Mouse (Mus musculus) thymus, adult 2 months (tissue): ENCODE measurements around the gene Ssna1.

Experiments
- CTCF ChIP-seq: fragments of 200-500 bp; IDR thresholded peaks from 2 replicates; pipeline ENCODE4 v1.5.1; 2012; ENCODE audit warnings: mild to moderate bottlenecking, control low read depth, low read length, moderate library complexity, borderline replicate concordance; ENCODE audit not compliant: control insufficient read depth, poor library complexity, insufficient read depth; ENCODE audit errors: extremely low read depth
- POLR2A ChIP-seq: fragments of 200-500 bp; IDR thresholded peaks from 2 replicates; pipeline ENCODE4 v1.6.1; 2012; ENCODE audit warnings: mild to moderate bottlenecking, low read length, control low read depth, moderate library complexity; ENCODE audit not compliant: control insufficient read depth, poor library complexity, insufficient read depth; ENCODE audit errors: extremely low read depth

- no peak for TF ChIP-seq CTCF
- no peak for TF ChIP-seq POLR2A
These were observed 31.9 kb upstream of the Ssna1 start for GRCm38 (mm10) chr2:25303931-25304656.
